Mouse (Mus musculus) right cerebral cortex, postnatal 10 days (tissue): Measurements from ENCODE around the gene Gabpb1.

Source experiments
- DNase-seq, 2 experiments: peaks; one replicate each; pipeline ENCODE4 v3.0.0; 2021; ENCODE audit warnings: low spot score in 2 of 2

The Gabpb1 gene

GRCm38 (mm10) chr2:126676122-126676515, at the start of gene Gabpb1:
Gabpb1 (minus strand) TSS chr2:126676337.
- peak in 1 of 2 experiments; percentile 31 for DNase-seq

- no peak for DNase-seq
Observed at GRCm38 (mm10) chr2:126712950-126713349, 36.8 kb upstream of the Gabpb1 start.

- DNase-seq, result no peak
Observed at GRCm38 (mm10) chr2:126712526-126712925, 36.4 kb upstream of the Gabpb1 start.

GRCm38 (mm10) chr2:126708361-126708760, 32.2 kb upstream of the Gabpb1 start:
- no peak for DNase-seq

- DNase-seq, result no peak
Observed at GRCm38 (mm10) chr2:126707438-126707779, 31.3 kb upstream of the Gabpb1 start.

- peak; percentile 99 for DNase-seq
Observed at GRCm38 (mm10) chr2:126706759-126707437, 30.8 kb upstream of the Gabpb1 start, which contains the start of gene Usp8. Usp8 (plus strand) TSS chr2:126707328.

GRCm38 (mm10) chr2:126695285-126695684, 19.1 kb upstream of the Gabpb1 start:
- no peak for DNase-seq

GRCm38 (mm10) chr2:126691290-126691689, 15.2 kb upstream of the Gabpb1 start:
- DNase-seq, result no peak

GRCm38 (mm10) chr2:126682937-126683336, 6.8 kb upstream of the Gabpb1 start:
- no peak for DNase-seq

GRCm38 (mm10) chr2:126682333-126682732, 6.2 kb upstream of the Gabpb1 start:
- no peak for DNase-seq

- no peak for DNase-seq
Observed at GRCm38 (mm10) chr2:126677366-126677765, 1.2 kb upstream of the Gabpb1 start.

- DNase-seq, result peak; percentile 90 to 91
Observed at GRCm38 (mm10) chr2:126675169-126676121, 692 bp downstream of the Gabpb1 start.

GRCm38 (mm10) chr2:126674441-126675168, 1.5 kb downstream of the Gabpb1 start:
- peak; percentile 47 to 52 for DNase-seq

GRCm38 (mm10) chr2:126673317-126674242, 2.6 kb downstream of the Gabpb1 start:
- no peak for DNase-seq

GRCm38 (mm10) chr2:126668621-126669252, 7.4 kb downstream of the Gabpb1 start:
- DNase-seq, result no peak

GRCm38 (mm10) chr2:126665984-126666383, 10.2 kb downstream of the Gabpb1 start:
- no peak for DNase-seq

GRCm38 (mm10) chr2:126663481-126663880, 12.7 kb downstream of the Gabpb1 start:
- peak; percentile 36 to 42 for DNase-seq

- DNase-seq, result no peak
Observed at GRCm38 (mm10) chr2:126652929-126653328, 23.2 kb downstream of the Gabpb1 start.

GRCm38 (mm10) chr2:126647762-126648161, 28.4 kb downstream of the Gabpb1 start:
- DNase-seq, result no peak

GRCm38 (mm10) chr2:126646461-126646860, 29.7 kb downstream of the Gabpb1 start:
- DNase-seq, result no peak
